Mouse (Mus musculus): Measurements from ENCODE around the gene Rpl41. TPM values are rescaled to one million over a fixed set of nuclear protein-coding genes. Genes with fewer than 3 reads are reported as not detected.
A peak's percentile ranks its signal among the peaks of the same experiment; 100 is the strongest.
"Not testable (repeated sequence)": the region's sequence is repeated elsewhere in the genome, so short reads cannot be mapped to it uniquely, and the experiment has no call there.

Gene Rpl41
- total RNA-seq, 1 experiment from 2014 or later = 2,356 TPM

GRCm38 (mm10) chr10:128524732-128525662, 24.1 kb downstream of the Rpl41 start:
- DNase-seq = peak; percentile 74

- DNase-seq = no peak
These were observed 24.9 kb downstream of the Rpl41 start for GRCm38 (mm10) chr10:128524111-128524731.

- no peak for DNase-seq
These were observed 26.8 kb downstream of the Rpl41 start for GRCm38 (mm10) chr10:128522351-128522750.

- no peak for DNase-seq
These were observed 28.5 kb downstream of the Rpl41 start for GRCm38 (mm10) chr10:128520591-128520990.

- DNase-seq = peak; percentile 71
These were observed 30.3 kb downstream of the Rpl41 start for GRCm38 (mm10) chr10:128518833-128519232.

GRCm38 (mm10) chr10:128516677-128517076, 32.4 kb downstream of the Rpl41 start:
- no peak for DNase-seq

GRCm38 (mm10) chr10:128516029-128516428, 33.1 kb downstream of the Rpl41 start:
- DNase-seq = no peak

GRCm38 (mm10) chr10:128515044-128515443, 34.1 kb downstream of the Rpl41 start:
- DNase-seq = no peak

GRCm38 (mm10) chr10:128511761-128512160, 37.3 kb downstream of the Rpl41 start:
- no peak for DNase-seq

GRCm38 (mm10) chr10:128511189-128511588, 37.9 kb downstream of the Rpl41 start:
- no peak for DNase-seq

- no peak for DNase-seq
These were observed 38.8 kb downstream of the Rpl41 start for GRCm38 (mm10) chr10:128510301-128510700.

GRCm38 (mm10) chr10:128509831-128510230, 39.3 kb downstream of the Rpl41 start:
- no peak for DNase-seq

- DNase-seq = no peak
These were observed 39.9 kb downstream of the Rpl41 start for GRCm38 (mm10) chr10:128509203-128509602.

GRCm38 (mm10) chr10:128508260-128508659, 40.8 kb downstream of the Rpl41 start:
- no peak for DNase-seq

GRCm38 (mm10) chr10:128505974-128506373, 43.1 kb downstream of the Rpl41 start:
- no peak for DNase-seq

- not testable (repeated sequence) for DNase-seq
These were observed 43.8 kb downstream of the Rpl41 start for GRCm38 (mm10) chr10:128505371-128505667.

GRCm38 (mm10) chr10:128504641-128505370, 44.3 kb downstream of the Rpl41 start:
- DNase-seq = no peak

GRCm38 (mm10) chr10:128504012-128504411, 45.1 kb downstream of the Rpl41 start:
- no peak for DNase-seq

- DNase-seq = no peak
These were observed 45.6 kb downstream of the Rpl41 start for GRCm38 (mm10) chr10:128503532-128503931.

- DNase-seq = peak; percentile 83
These were observed 46.8 kb downstream of the Rpl41 start for GRCm38 (mm10) chr10:128502341-128502740.

- peak; percentile 77 for DNase-seq
These were observed 49.9 kb downstream of the Rpl41 start for GRCm38 (mm10) chr10:128499116-128499671.

GRCm38 (mm10) chr10:128498590-128498989, 50.5 kb downstream of the Rpl41 start, which contains the start of gene Myl6b:
Gene Myl6b, minus strand, starts transcription at chr10:128498685.
- DNase-seq = peak; percentile 97

Data from adrenal gland, postnatal 14 days (tissue).